In the genomic region with DNA sequence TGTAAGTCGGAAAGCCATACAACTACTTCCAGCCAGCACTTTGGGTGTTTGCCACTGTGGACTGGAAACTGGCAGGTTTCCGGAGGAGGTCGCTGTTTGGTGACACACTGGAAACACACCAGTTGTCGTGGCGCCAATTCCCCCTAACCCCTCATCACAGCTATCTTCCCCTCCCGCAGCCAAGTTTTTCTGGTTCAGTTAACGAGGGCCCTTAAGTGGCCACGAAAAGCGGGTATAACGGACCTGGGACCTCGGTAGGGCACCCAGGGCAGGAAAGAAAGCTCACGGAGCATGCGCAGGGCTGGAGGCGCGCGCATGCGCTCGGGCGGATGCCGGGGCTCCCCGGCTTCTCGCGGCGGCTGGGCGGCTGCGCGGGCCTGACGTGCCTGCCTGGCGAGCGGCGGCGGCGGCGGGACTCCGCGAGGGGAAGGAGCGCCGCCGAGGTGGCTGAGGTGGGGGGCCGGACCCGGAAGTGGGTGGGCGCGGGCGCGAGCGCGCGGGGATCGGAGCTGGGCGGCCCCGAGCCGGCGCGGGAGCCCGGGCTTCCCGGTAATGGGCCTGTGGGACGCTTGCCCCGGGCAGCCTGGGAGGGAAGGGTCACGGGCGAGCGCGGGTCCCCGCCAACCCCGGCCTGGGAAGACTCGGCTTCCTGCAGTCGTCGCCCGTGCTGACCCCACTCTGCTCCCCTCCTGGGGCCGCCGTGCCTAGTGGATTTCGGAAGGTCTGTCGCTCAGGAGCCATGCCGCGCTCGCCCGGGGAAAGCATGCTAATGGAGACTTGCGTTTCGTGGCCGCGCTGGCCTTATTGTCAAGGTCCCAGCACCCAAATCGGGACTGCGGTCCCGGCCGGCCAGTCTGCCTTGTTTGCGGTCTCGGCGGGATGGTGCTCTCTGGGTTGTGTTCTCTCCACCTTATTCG, we compare ENCODE assay signal across 7 mouse cellular contexts. TPM values are rescaled to one million over a fixed set of nuclear protein-coding genes. Genes with fewer than 3 reads are reported as not detected.
DNase-seq lines count a peak whose midpoint lies in the region; ATAC-seq and TF ChIP-seq lines count a peak whose summit lies in the region.

A gene (plus strand): TSS at position 414 of the 917 bp plus-strand sequence.

- intact Hi-C loops in left cerebral cortex, postnatal 4 days (cut with DNase I): no loop called here

- DNase-seq in adrenal gland, adult 8-10 months: peak; percentile 81
- peak; percentile 89 for DNase-seq in embryo, embryonic 9.5 days (ENCODE audit: extremely low spot score)
- peak; percentile 27 for DNase-seq in gonadal fat pad, adult 2 months (ENCODE audit: low read depth)
- peak; percentile 90 for DNase-seq in left cerebral cortex, postnatal 4 days

- peak within 1 kb of the TSS; percentile 82 for H3K4me2 ChIP-seq in intestine, postnatal 0 days (replicated peaks; ENCODE audit: low read depth)
- H3K4me2 ChIP-seq in midbrain, embryonic 12.5 days (replicated peaks): peak within 1 kb of the TSS; percentile 72

- peak; percentile 58 for TF ChIP-seq POLR2A in small intestine, adult 2 months (IDR thresholded peaks at IDR 0.05; ENCODE audit: low read depth, low read length)

- peak within 1 kb of the TSS; percentile 83 for H3K9ac ChIP-seq in intestine, postnatal 0 days (ENCODE audit: low read depth, low read length)
- H3K9ac ChIP-seq in midbrain, embryonic 12.5 days (replicated peaks): peak within 1 kb of the TSS; percentile 94

- H3K36me3 ChIP-seq in intestine, postnatal 0 days (ENCODE audit: control insufficient read depth, insufficient read depth): no peaks in the 10 kb centered on the region; the same call in 1 of the 2 replicates
- 0 out of 2 replicates have a peak, but pooled peaks cover 3% of the 10 kb centered on the region for H3K36me3 ChIP-seq in midbrain, embryonic 12.5 days
- H3K36me3 ChIP-seq in small intestine, adult 2 months (ENCODE audit: control insufficient read depth, insufficient read depth, low read length): no peaks in the 10 kb centered on the region

- peak; percentile 96 for ATAC-seq in intestine, postnatal 0 days
- peak; percentile 94 for ATAC-seq in midbrain, embryonic 12.5 days (ENCODE audit: low FRiP score, low read depth)

- no peaks in the 10 kb centered on the region for H3K9me3 ChIP-seq in intestine, postnatal 0 days (ENCODE audit: control insufficient read depth)
- H3K9me3 ChIP-seq in midbrain, embryonic 12.5 days: no peaks in the 10 kb centered on the region

- WGBS in intestine, postnatal 0 days: under 1% methylated on average over 66 of the region's 88 CpGs
- under 1% methylated on average over 61 of the region's 88 CpGs for WGBS in midbrain, embryonic 12.5 days
- under 1% methylated on average over 87 of the region's 88 CpGs for WGBS in small intestine, adult 2 months

- 0 out of 2 replicates have a peak, but pooled peaks cover 6% of the 10 kb centered on the region for H3K4me1 ChIP-seq in intestine, postnatal 0 days (replicated peaks; ENCODE audit: control insufficient read depth, insufficient read depth, low read length)
- H3K4me1 ChIP-seq in midbrain, embryonic 12.5 days: peaks cover 35% of the 10 kb centered on the region
- H3K4me1 ChIP-seq in small intestine, adult 2 months (ENCODE audit: control insufficient read depth, insufficient read depth, insufficient read length, low read length): peaks cover 13% of the 10 kb centered on the region

- 0 out of 2 replicates have a peak, but pooled peaks cover 4% of the 10 kb centered on the region for H3K27me3 ChIP-seq in intestine, postnatal 0 days (replicated peaks; ENCODE audit: control insufficient read depth, insufficient read depth, low read length)
- no peaks in the 10 kb centered on the region for H3K27me3 ChIP-seq in midbrain, embryonic 12.5 days
- H3K27me3 ChIP-seq in small intestine, adult 2 months (ENCODE audit: control insufficient read depth, insufficient read depth, low read length): no peaks in the 10 kb centered on the region

- peak; percentile 78 for TF ChIP-seq CTCF in intestine, postnatal 0 days (IDR thresholded peaks at IDR 0.05; ENCODE audit: low read depth)
- TF ChIP-seq CTCF in small intestine, adult 2 months (IDR thresholded peaks at IDR 0.05; ENCODE audit: extremely low read depth, insufficient read length, insufficient replicate concordance, low read depth, low read length): peak; percentile 68; the same call in 1 of the 2 replicates

- H3K27ac ChIP-seq in intestine, postnatal 0 days (ENCODE audit: low read depth, low read length): peak within 1 kb of the TSS; percentile 63
- peak within 1 kb of the TSS; percentile 94 for H3K27ac ChIP-seq in midbrain, embryonic 12.5 days (replicated peaks)
- H3K27ac ChIP-seq in small intestine, adult 2 months (ENCODE audit: insufficient read depth, low read depth, low read length): peak within 1 kb of the TSS; percentile 32

- peak within 1 kb of the TSS; percentile 75 for H3K4me3 ChIP-seq in intestine, postnatal 0 days (ENCODE audit: low read depth, low read length)
- peak within 1 kb of the TSS; percentile 87 for H3K4me3 ChIP-seq in midbrain, embryonic 12.5 days
- H3K4me3 ChIP-seq in small intestine, adult 2 months (ENCODE audit: low read depth, low read length): peak within 1 kb of the TSS; percentile 94

RNA-seq across cellular contexts. Expression of the gene that starts here (rescaled TPM):
- total RNA-seq in adrenal gland, adult 8-10 months (2022): 10 to 100 TPM; 32.2 to 46.3 (median 37.4) TPM
- 4.6 and 5.9 TPM in 2 replicates for polyA plus RNA-seq in gonadal fat pad, adult 2 months (2012; rRNA removed)
- 2.4 and 3.2 TPM in 2 replicates for polyA plus RNA-seq in intestine, postnatal 0 days (2015; fragmentation: Nextera tagmentation; extraction: Ambion mirVana)
- 10 to 100 TPM; 57.9 to 59.5 TPM for total RNA-seq in left cerebral cortex, postnatal 4 days (2021)
- 22.9 and 29.3 TPM in 2 replicates for polyA plus RNA-seq in midbrain, embryonic 12.5 days (2016; fragmentation: Nextera tagmentation; extraction: Ambion mirVana)
- 0.75 and 0.90 TPM in 2 replicates for polyA plus RNA-seq in small intestine, adult 2 months (2012; rRNA removed)

Comparison
In these comparisons a context has a peak if more than half of its experiments do, and no peak if none do; other contexts are left out.
1. Peak in every context shown above with its lines: DNase-seq, ATAC-seq, H3K4me3 ChIP-seq and H3K27ac ChIP-seq.
2. DNase-seq: peak in every context shown above with its lines; median percentile 90 in left cerebral cortex, postnatal 4 days; 89 in embryo, embryonic 9.5 days; 81 in adrenal gland, adult 8-10 months; 27 in gonadal fat pad, adult 2 months.
3. H3K27ac ChIP-seq: peak in every context shown above with its lines; median percentile 94 in midbrain, embryonic 12.5 days; 63 in intestine, postnatal 0 days; 32 in small intestine, adult 2 months.